Mouse (Mus musculus) right cerebral cortex, postnatal 36 days (tissue): Measurements from ENCODE around the gene Wwc1.
A peak's percentile ranks its signal among the peaks of the same experiment; 100 is the strongest.
"Not testable (repeated sequence)": the region's sequence is repeated elsewhere in the genome, so short reads cannot be mapped to it uniquely, and the experiment has no call there.

Source experiments
- DNase-seq, 2 experiments: peaks; one replicate each; pipeline ENCODE4 v3.0.0; 2022; ENCODE audit warnings: low spot score in 2 of 2, mixed read lengths in 1 of 2

Wwc1 gene

DNA sequence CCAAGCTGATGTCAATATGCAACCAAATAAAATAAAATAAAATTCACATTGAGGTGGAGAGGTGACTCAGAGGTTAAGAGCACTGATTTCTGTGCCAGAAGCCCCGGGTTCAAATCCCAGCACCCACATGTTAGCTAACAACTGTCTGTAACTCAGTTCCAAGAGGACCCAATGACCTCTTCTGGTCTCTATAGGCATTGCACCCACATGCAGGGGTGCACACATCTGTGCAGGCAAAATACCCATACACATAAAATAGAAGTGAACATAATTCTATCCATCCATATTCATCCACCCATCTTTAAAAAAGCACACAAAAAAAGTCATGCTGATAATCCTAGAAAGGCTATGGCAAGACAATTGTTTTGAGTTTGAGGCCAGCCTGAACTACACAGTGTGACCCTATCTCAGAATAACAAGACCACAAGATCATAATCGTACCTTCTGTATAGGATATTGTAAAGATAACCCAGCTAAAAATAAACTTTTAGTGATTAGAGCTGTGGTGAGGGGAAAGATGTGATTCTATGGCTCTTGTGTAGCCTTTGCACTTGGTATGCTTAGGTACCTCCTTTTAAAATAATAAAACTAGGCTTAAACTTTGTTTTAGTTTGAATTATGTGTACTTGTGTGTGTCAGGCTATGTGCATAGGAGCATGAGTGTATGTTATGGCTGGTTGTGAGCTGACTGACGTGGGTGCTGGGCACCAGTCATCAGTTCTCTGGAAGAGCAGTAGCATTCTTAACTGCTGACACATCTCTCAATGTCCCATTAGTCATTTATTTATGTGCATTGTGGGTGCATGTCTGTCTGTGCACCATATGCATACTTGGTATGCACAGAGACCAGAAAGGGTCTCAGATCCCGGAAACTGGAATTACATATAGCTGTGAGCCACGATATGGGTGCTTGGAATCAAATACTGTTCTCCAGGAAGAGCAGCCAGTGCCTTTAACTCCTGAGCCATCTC lies 142.9 kb downstream of the Wwc1 start:
- no peak for DNase-seq

DNA sequence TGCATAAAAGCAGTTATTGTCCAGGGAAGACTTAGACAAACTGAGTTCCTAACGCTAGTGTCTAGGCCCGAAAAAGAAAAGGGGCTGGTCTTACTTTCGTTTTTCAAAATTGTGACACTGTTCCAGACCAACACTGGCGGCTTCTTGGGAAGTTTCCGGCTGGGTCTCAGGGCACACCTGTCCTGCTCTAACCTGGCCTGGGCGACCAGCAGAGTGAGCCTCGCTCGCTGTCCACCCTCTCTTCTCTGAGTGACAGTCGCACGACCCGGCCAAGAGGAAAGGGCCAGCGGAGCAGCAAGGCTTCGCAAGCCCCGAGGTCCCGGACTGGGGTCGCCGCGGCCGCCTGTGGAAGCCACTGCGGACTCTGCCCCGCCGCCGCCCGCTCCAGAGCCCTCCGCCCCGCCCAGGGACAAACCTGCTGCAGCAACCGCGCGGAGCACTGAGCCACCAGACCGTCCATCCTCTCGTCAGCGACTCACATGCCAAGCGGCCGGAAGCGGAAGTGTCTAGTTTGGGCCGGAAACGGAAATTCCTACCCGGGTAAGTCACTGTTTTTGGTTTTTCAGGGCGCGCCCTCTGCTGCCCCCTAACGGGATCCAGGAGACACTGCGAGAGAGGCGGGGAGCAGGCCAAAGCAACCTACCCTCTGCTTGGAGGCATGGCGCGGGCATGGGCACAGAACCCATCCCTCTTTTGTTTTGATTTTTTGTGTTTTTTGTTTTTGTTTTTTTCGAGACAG lies 146.1 kb downstream of the Wwc1 start, which contains the start of gene Rars:
Gene Rars (minus strand): TSS at position 485 of the 739 bp plus-strand sequence.
- peak; percentile 90 to 91 for DNase-seq

DNA sequence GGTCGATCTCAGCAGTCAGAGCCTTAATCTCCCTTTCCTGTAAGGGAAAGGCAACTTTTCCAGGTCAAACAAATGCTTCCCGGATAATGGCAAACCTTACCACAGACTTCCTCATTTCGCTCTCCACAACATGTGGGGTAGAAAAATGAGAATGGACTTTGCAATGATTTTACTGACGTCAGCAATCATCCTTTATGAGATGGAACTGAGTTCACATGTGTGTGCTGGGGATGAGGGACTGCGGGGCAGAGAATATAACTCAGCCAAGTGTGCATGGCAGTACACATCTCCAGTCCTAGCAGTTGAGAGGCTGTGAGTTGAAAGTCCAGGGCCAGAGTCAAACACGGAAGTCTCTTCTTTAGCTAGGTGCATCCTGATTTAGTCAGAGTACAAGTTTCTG lies 147.1 kb downstream of the Wwc1 start:
- no peak for DNase-seq

DNA sequence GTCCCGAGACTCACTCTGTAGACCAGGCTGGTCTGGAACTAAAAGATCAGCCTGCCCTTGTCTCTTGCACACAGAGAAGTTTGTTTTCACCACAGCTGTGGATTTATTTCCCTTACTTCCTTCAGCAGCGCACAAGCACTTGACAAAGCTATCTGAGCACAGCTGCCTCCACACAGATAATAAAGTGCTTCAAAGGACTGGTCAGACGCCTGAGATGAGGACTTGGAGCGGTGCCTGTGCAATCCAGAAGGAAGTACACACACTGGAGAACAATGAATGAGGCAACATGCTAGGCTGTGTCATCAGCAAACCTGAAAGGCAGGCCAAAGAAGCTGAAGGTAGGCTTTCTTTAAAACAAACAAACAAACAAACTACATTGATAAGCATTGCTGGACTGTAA lies 148.2 kb downstream of the Wwc1 start:
- no peak for DNase-seq

DNA sequence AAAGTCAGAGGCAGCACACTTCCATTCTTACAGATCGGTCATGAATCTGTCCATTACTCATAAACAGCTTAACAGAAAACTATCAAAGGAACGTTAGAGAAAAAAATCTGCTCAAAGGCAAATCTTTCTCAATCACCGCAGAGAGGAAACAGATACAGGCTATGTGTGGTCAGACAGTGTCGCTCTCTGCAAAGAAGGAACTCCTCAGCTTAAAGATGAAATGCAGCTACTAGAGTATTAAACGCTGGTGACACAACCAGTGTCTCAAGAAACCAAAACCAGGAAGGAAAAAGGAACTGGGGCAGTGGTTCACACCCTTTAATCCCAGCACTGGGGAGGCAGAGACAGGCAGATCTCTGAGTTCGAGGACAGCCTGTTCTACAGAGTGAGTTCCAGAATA lies 152.6 kb downstream of the Wwc1 start:
- no peak for DNase-seq

DNA sequence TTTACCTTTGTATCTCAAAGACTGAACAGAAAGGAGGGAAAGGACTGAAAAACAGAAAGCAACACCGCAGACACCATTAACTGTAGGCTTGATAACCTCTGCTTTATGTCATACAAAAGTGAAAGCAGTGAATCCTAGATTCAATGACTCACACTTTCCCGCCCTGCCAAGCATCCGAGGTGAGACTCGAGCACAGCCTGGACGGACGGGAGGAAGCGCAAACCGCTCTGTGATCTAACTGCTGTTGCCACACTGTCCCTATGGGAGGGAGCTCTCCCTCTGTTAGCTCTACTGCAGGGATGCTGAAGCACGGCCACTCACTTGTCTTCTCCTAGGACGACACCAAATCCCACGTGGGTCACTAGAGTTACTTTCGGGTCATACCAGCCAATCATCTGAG lies 164.0 kb downstream of the Wwc1 start:
- DNase-seq = no peak

DNA sequence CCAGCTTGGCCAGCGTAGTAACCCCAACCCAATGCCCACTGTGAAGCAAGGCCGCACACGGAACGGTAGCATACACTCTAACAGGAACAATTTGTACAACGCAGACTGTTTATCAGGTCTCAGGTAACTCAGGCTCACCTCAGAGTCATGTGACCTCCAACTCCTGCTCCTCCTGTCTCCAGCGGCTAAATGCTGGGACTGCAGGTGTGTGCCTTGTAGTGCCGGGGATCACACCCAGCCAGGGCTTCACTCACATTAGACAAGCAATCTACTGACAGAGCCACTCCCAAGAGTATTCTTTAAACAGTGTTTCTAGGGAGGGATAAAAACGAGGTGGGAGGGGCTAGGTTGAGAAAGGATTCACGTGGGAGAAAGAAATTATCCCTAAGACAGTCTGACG lies 168.9 kb downstream of the Wwc1 start:
- DNase-seq = no peak

DNA sequence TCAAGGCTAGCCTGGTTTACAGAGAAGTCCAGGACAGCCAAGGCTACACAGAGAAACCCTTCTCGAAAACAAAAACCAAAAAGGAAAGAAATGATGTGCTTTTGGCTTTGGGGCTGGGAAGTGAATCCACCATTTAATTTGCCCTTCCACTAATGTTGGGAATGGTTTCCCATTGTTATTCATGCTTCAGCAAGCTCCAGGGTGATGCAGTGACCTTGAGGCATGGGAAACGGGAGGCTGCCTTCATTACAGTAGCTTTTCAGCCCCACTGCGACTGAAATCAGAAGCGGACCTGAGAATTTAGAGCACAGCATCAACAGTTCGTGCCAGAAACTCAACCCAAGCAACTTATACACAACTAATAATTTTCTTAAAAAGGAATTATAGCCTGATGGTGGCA lies 179.0 kb downstream of the Wwc1 start:
- DNase-seq = no peak

DNA sequence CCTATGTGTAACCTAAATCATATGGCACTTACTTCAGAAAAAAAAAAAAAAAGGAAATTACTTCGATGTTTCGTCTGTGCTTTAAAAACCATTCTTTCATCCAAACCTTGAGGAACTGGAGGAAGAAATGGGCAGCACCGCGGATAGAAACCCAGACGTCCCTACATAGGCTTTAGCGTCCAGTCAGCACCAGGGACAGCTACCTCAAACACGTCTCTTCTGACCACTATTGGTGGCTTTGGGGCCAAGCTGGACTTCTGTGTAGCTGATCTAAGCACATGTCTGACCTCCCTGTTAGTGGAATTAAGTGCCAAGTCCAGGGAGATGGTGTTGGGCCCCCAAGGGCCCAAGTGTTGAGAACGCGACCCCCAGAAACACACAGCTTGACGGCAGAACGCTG lies 181.5 kb downstream of the Wwc1 start, which contains the start of gene Fbll1:
Gene Fbll1 (minus strand): TSS at position 11 of the 400 bp plus-strand sequence.
- DNase-seq = peak in 1 of 2 experiments; percentile 8

DNA sequence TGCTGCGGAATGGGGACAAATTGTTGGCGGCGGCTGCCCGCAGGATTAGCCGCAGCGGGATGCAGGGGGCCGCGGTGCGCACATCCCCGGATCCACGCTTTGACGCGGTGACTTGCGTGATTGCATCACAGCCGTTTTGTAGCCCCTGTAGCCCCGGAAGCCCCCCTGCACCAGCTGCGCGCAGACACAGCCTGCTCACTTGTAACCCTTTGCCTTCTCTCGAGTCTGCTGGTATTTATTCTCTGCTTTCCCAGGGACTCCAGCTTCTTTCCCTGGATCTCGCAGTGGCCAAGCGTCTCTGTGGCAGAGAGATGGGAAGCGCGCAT lies 181.9 kb downstream of the Wwc1 start:
- peak; percentile 74 to 78 for DNase-seq

DNA sequence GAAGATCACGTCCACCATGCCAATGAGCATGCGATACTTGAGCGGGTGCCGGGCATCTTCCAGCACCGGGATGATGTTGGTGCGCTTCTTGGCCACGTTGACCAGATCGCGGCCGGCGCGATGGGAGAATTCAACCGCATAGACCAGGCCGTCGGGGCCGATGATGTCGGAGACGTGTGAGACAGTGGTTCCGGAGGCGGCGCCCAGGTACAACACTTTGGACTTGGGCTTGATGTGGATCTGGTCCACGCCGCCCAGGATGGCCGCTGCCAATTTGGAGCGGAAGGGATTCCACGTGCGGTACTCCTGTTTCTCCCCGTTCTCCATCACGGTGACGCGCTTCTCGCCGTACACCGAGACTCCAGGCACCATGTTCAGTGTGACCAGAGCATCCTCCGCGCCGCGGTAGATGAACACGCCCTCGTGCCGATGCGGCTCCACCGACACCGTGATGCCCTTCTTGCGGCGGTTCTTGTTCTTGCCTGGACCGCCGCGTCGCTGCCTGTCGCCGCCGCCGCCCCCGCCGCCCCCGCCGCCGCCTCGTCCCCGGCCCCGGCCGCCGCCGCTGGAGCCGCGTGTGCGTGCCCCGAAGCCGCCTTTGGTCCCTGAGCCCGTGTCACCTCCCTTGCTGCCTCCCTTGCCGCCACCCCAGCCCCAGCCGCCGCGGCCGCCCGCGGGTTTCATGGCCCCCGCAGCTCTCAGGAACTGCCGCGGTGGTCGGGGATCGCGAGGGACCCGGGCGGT lies 182.4 kb downstream of the Wwc1 start:
- DNase-seq = peak; percentile 39

DNA sequence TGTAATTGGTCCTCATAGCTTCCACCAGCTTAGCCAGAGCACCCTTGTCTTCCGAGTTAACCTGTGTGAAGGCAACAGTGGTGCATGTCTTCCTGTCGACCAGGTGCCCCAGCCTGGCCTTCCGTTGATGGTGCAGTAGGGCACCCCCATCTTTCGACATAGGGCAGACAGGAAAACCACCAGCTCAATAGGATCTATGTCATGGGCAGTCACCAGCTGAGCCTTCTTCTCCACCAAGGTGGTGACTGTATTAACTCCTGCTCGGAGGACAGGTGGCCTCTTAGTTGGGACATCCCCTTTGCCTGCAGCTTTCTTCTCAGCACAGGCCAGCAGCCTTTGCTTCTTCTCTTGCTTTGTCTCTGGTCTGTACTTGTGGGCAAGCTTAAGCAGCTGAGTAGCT lies 187.5 kb downstream of the Wwc1 start:
- not testable (repeated sequence) for DNase-seq

DNA sequence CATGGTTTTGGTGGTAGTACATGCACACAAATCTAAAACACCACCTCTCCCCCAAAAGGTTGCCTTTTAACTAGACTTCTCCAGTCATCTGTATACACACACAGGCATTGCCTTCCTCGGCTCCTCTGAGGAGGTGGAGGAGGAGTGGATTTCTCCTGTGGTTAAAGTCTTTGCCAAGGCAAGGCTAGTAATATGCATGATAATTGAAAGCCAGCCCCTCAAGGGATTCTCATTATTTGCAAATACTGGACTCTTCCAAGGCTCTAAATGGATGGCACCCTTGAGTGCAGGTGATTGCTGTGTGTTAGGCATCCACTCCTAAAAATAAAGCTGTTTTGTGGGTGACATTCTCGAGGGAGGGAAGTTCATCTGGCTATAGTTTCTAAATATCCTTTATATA lies 191.9 kb downstream of the Wwc1 start:
- DNase-seq = no peak
